Mouse (Mus musculus) heart, postnatal 0 days (tissue): ENCODE data around the gene Gm20403. TPM values are rescaled to one million over a fixed set of nuclear protein-coding genes. Genes with fewer than 3 reads are reported as not detected.

Source experiments
- ATAC-seq: fragments of 200-750 bp; cut with Nextera tagmentation; 2 replicates; pipeline ENCODE4 v1.8.0; 2017; ENCODE audit warnings: low read depth, moderate number of reproducible peaks, moderate library complexity; ENCODE audit not compliant: insufficient read depth
- DNase-seq: peaks from one replicate; pipeline ENCODE4 v3.0.0-alpha.2; 2016; ENCODE audit warnings: low spot score
- H3K27ac ChIP-seq: fragments of 300-500 bp; sonication (generic); 2 replicates; pipeline ENCODE4 v1.5.1; 2014; ENCODE audit warnings: low read depth, mild to moderate bottlenecking
- H3K27me3 ChIP-seq: fragments of 300-500 bp; sonication (generic); 2 replicates; pipeline ENCODE4 v1.6.1; 2014; ENCODE audit warnings: low read length, mixed read lengths; ENCODE audit not compliant: control insufficient read depth, insufficient read depth
- H3K36me3 ChIP-seq: fragments of 300-500 bp; sonication (generic); replicated peaks from 2 replicates; pipeline ENCODE4 v1.6.1; 2014; ENCODE audit warnings: low read length, mixed read lengths; ENCODE audit not compliant: control insufficient read depth, insufficient read depth
- H3K4me1 ChIP-seq: fragments of 300-500 bp; sonication (generic); 2 replicates; pipeline ENCODE4 v1.6.1; 2014; ENCODE audit warnings: antibody characterized with exemption; ENCODE audit not compliant: control insufficient read depth, insufficient read depth
- H3K4me2 ChIP-seq: fragments of 300-500 bp; sonication (generic); 2 replicates; pipeline ENCODE4 v1.6.1; 2014; ENCODE audit warnings: low read depth, mild to moderate bottlenecking, low read length, moderate library complexity
- H3K4me3 ChIP-seq: fragments of 300-500 bp; sonication (generic); 2 replicates; pipeline ENCODE4 v1.5.1; 2014; ENCODE audit warnings: low read depth, low read length
- H3K9ac ChIP-seq: fragments of 300-500 bp; sonication (generic); replicated peaks from 2 replicates; pipeline ENCODE4 v1.6.1; 2014; ENCODE audit warnings: low read depth, low read length, mixed read lengths
- H3K9me3 ChIP-seq: fragments of 300-500 bp; sonication (generic); replicated peaks from 2 replicates; pipeline ENCODE4 v1.6.1; 2016; ENCODE audit warnings: low read length; ENCODE audit not compliant: control insufficient read depth
- CTCF ChIP-seq: IDR thresholded peaks from 2 replicates; pipeline ENCODE4 v1.5.1; 2016; ENCODE audit warnings: antibody characterized with exemption, control low read depth, low read depth
- EP300 ChIP-seq: IDR thresholded peaks from 2 replicates; pipeline ENCODE4 v1.6.1; 2016; ENCODE audit warnings: antibody characterized with exemption, low read depth
- WGBS: fragments of 180-500 bp; shearing (Covaris S2); extraction: QIAGEN DNeasy Blood & Tissue Kit; methylation state at CpG from one replicate; pipeline ENCODE4 v1.1.7; 2014; 5-methylcytosine and 5-hydroxymethylcytosine counted together
- polyA plus RNA-seq: library from polyadenylated mRNA; unstranded; fragments of >200 nt; fragmentation: Nextera tagmentation; extraction: Ambion mirVana; gene quantifications from 2 replicates; pipeline ENCODE4 v1.2.1, GENCODE M21; 2015
- total RNA-seq: library from RNA; depleted of rRNA; stranded (reverse); fragments of >200 nt; gene quantifications from 2 replicates; pipeline ENCODE4 v1.2.3, GENCODE M21; 2014; ENCODE audit warnings: low replicate concordance; rRNA removed

The Gm20403 gene
- not detected in 2 replicates for total RNA-seq
- not detected in 2 replicates for polyA plus RNA-seq

GRCm38 (mm10) chr12:54986052-54986717, at the start of gene Gm20403:
Gm20403 (minus strand) TSS chr12:54986529.
- DNase-seq (peak; percentile 86), ATAC-seq (peak; percentile 67)
- Histone ChIP-seq H3K9me3 (no peaks in the 10 kb centered on the region), H3K27me3 (no peaks in the 10 kb centered on the region), H3K9ac (peak within 1 kb of the TSS; percentile 88), H3K27ac (peak within 1 kb of the TSS; percentile 92), H3K4me2 (peak within 1 kb of the TSS; percentile 94), H3K4me3 (peak within 1 kb of the TSS; percentile 99), H3K36me3 (no peaks in the 10 kb centered on the region), H3K4me1 (no peaks in the 10 kb centered on the region; the same call in 1 of the 2 replicates)
- TF ChIP-seq EP300 = no peak
- no peak for TF ChIP-seq CTCF
- WGBS = under 1% methylated on average over 39 of the region's 60 CpGs

GRCm38 (mm10) chr12:55027088-55027487, 40.8 kb upstream of the Gm20403 start:
- Histone ChIP-seq H3K36me3 (no peaks in the 10 kb centered on the region), H3K9ac (no peak overlapping the region), H3K4me2 (no peak overlapping the region), H3K4me1 (no peaks in the 10 kb centered on the region), H3K27me3 (no peaks in the 10 kb centered on the region), H3K9me3 (0 out of 2 replicates have a peak, but pooled peaks cover 6% of the 10 kb centered on the region), H3K4me3 (no peak overlapping the region), H3K27ac (no peak overlapping the region)
- ATAC-seq (no peak), DNase-seq (no peak)
- 21% methylated on average over 3 of the region's 3 CpGs for WGBS
- TF ChIP-seq CTCF (no peak), EP300 (no peak)

GRCm38 (mm10) chr12:55023284-55023683, 37.0 kb upstream of the Gm20403 start:
- Histone ChIP-seq H3K27me3 (no peaks in the 10 kb centered on the region), H3K9ac (no peak overlapping the region), H3K36me3 (no peaks in the 10 kb centered on the region), H3K27ac (no peak overlapping the region), H3K4me1 (no peaks in the 10 kb centered on the region), H3K4me3 (no peak overlapping the region), H3K4me2 (no peak overlapping the region), H3K9me3 (0 out of 2 replicates have a peak, but pooled peaks cover 6% of the 10 kb centered on the region)
- 56% methylated on average over 2 of the region's 2 CpGs for WGBS
- DNase-seq (no peak), ATAC-seq (no peak)
- no peak for TF ChIP-seq EP300
- no peak for TF ChIP-seq CTCF

GRCm38 (mm10) chr12:55019421-55019877, 33.1 kb upstream of the Gm20403 start:
- Histone ChIP-seq H3K4me3 (no peak overlapping the region), H3K9ac (no peak overlapping the region), H3K4me2 (no peak overlapping the region), H3K27me3 (no peaks in the 10 kb centered on the region), H3K4me1 (no peaks in the 10 kb centered on the region), H3K36me3 (no peaks in the 10 kb centered on the region), H3K27ac (no peak overlapping the region), H3K9me3 (0 out of 2 replicates have a peak, but pooled peaks cover 4% of the 10 kb centered on the region)
- no peak for TF ChIP-seq EP300
- no peak for ATAC-seq
- WGBS = 73% methylated on average over 7 of the region's 7 CpGs
- DNase-seq = no peak

- Histone ChIP-seq H3K4me2 (no peak overlapping the region), H3K9me3 (no peaks in the 10 kb centered on the region), H3K9ac (no peak overlapping the region), H3K27me3 (no peaks in the 10 kb centered on the region), H3K4me1 (no peaks in the 10 kb centered on the region), H3K27ac (no peak overlapping the region), H3K4me3 (no peak overlapping the region), H3K36me3 (no peaks in the 10 kb centered on the region)
- TF ChIP-seq CTCF = no peak
- TF ChIP-seq EP300 = no peak
- DNase-seq (no peak), ATAC-seq (no peak)
- 70% methylated on average over 9 of the region's 9 CpGs for WGBS
These were observed 30.9 kb upstream of the Gm20403 start for GRCm38 (mm10) chr12:55017119-55017721.
